Mouse (Mus musculus) MEL (cell line): ENCODE results near the gene Gm28048. TPM values are rescaled to one million over a fixed set of nuclear protein-coding genes. Genes with fewer than 3 reads are reported as not detected.

Experiments used
- DNase-seq: peaks from one replicate; pipeline ENCODE4 v3.0.0; 2011; ENCODE audit warnings: low read depth, low spot score
- H3K27ac ChIP-seq: 2 replicates; pipeline ENCODE4 v1.5.1; 2012; ENCODE audit warnings: low read depth, mild to moderate bottlenecking, control low read depth, low read length, moderate library complexity; ENCODE audit not compliant: control insufficient read depth
- H3K27me3 ChIP-seq, 2 experiments: fragments of 150-350 bp in 1 of 2; sonication (generic) in 1 of 2; 2 replicates each; pipeline ENCODE4 v1.6.1; 2012; ENCODE audit warnings: low read length in 2 of 2, mild to moderate bottlenecking in 2 of 2, improper control_type of control experiment in 1 of 2, moderate library complexity in 1 of 2; ENCODE audit not compliant: insufficient read depth in 2 of 2, control insufficient read depth in 1 of 2
- H3K36me3 ChIP-seq, 2 experiments: 2 replicates each; pipeline ENCODE4 v1.6.1; 2012 to 2014; ENCODE audit warnings: low read length in 2 of 2, improper control_type of control experiment in 1 of 2, inconsistent platforms in 1 of 2, mild to moderate bottlenecking in 1 of 2; ENCODE audit not compliant: insufficient read depth in 2 of 2, control insufficient read depth in 1 of 2
- H3K4me1 ChIP-seq, 2 experiments: fragments of 150-350 bp in 1 of 2; sonication (generic) in 1 of 2; 2 replicates each; pipeline ENCODE4 v1.6.1; 2012; ENCODE audit warnings: low read length in 2 of 2, improper control_type of control experiment in 1 of 2, mild to moderate bottlenecking in 1 of 2; ENCODE audit not compliant: insufficient read depth in 2 of 2, control insufficient read depth in 1 of 2
- H3K4me3 ChIP-seq, 2 experiments: fragments of 150-350 bp in 1 of 2; sonication (generic) in 1 of 2; 2 replicates each; pipeline ENCODE4 v1.5.1; 2012; ENCODE audit warnings: low read depth in 2 of 2, low read length in 2 of 2, mild to moderate bottlenecking in 2 of 2, moderate library complexity in 2 of 2, control low read depth in 1 of 2, improper control_type of control experiment in 1 of 2; ENCODE audit not compliant: control insufficient read depth in 1 of 2, insufficient read depth in 1 of 2
- H3K79me2 ChIP-seq: 2 replicates; pipeline ENCODE4 v1.6.1; 2012; ENCODE audit warnings: mild to moderate bottlenecking, low read length, moderate library complexity; ENCODE audit not compliant: control insufficient read depth, poor library complexity, insufficient read depth
- H3K9ac ChIP-seq: 2 replicates; pipeline ENCODE4 v1.6.1; 2012; ENCODE audit warnings: low read depth, mild to moderate bottlenecking, control low read depth, low read length, moderate library complexity; ENCODE audit not compliant: control insufficient read depth, poor library complexity, severe bottlenecking
- H3K9me3 ChIP-seq: fragments of 150-350 bp; sonication (generic); replicated peaks from 2 replicates; pipeline ENCODE4 v1.6.1; 2012; ENCODE audit warnings: mild to moderate bottlenecking, low read length, improper control_type of control experiment, moderate library complexity; ENCODE audit not compliant: insufficient read depth
- CHD1 ChIP-seq: IDR thresholded peaks from 2 replicates; pipeline ENCODE4 v1.6.1; 2012; ENCODE audit warnings: low read depth, mild to moderate bottlenecking, inconsistent platforms, low read length, improper control_type of control experiment
- CHD2 ChIP-seq: IDR thresholded peaks from 2 replicates; pipeline ENCODE4 v1.6.1; 2011; ENCODE audit warnings: low read length, improper control_type of control experiment
- E2F4 ChIP-seq: IDR thresholded peaks from 2 replicates; pipeline ENCODE4 v1.6.1; 2011; ENCODE audit warnings: low read depth, low read length, improper control_type of control experiment, borderline replicate concordance
- EP300 ChIP-seq, 2 experiments: IDR thresholded peaks; 2 replicates each; pipeline ENCODE4 v1.6.1; 2011; ENCODE audit warnings: improper control_type of control experiment in 2 of 2, low read length in 2 of 2, low read depth in 1 of 2, mild to moderate bottlenecking in 1 of 2
- MAFK ChIP-seq: IDR thresholded peaks from 2 replicates; pipeline ENCODE4 v1.6.1; 2011; ENCODE audit warnings: low read depth, mild to moderate bottlenecking, low read length, improper control_type of control experiment, borderline replicate concordance
- MAX ChIP-seq: IDR thresholded peaks from 2 replicates; pipeline ENCODE4 v1.6.1; 2011; ENCODE audit warnings: low read length, improper control_type of control experiment
- MYC ChIP-seq: IDR thresholded peaks from 2 replicates; pipeline ENCODE4 v1.6.1; 2011; ENCODE audit warnings: low read depth, mild to moderate bottlenecking, low read length, improper control_type of control experiment, moderate library complexity
- NELFE ChIP-seq: IDR thresholded peaks from 2 replicates; pipeline ENCODE4 v1.6.1; 2011; ENCODE audit warnings: low read depth, low read length, improper control_type of control experiment
- POLR2AphosphoS2 ChIP-seq: IDR thresholded peaks from 2 replicates; pipeline ENCODE4 v1.6.1; 2011; ENCODE audit warnings: low read length, improper control_type of control experiment
- POLR2AphosphoS5 ChIP-seq: IDR thresholded peaks from 2 replicates; pipeline ENCODE4 v1.6.1; 2012; ENCODE audit warnings: low read depth, borderline replicate concordance, mild to moderate bottlenecking, inconsistent platforms, low read length, moderate library complexity, mixed read lengths
- UBTF ChIP-seq: IDR thresholded peaks from 2 replicates; pipeline ENCODE4 v1.6.1; 2012; ENCODE audit warnings: low read depth, mild to moderate bottlenecking, inconsistent platforms, low read length, improper control_type of control experiment, moderate library complexity, borderline replicate concordance; ENCODE audit not compliant: insufficient read depth
- USF1 ChIP-seq: IDR thresholded peaks from 2 replicates; pipeline ENCODE4 v1.6.1; 2014; ENCODE audit warnings: low read depth, mild to moderate bottlenecking, inconsistent platforms, low read length, improper control_type of control experiment, moderate library complexity
- ZC3H11A ChIP-seq: IDR thresholded peaks from 2 replicates; pipeline ENCODE4 v1.6.1; 2012; ENCODE audit warnings: low read depth, mild to moderate bottlenecking, inconsistent platforms, low read length, improper control_type of control experiment
- ZNF384 ChIP-seq: IDR thresholded peaks from 2 replicates; pipeline ENCODE4 v1.6.1; 2012; ENCODE audit warnings: low read depth, mild to moderate bottlenecking, inconsistent platforms, low read length, improper control_type of control experiment
- polyA plus RNA-seq, 2 experiments: library from polyadenylated mRNA; stranded (reverse) in 1 of 2; unstranded in 1 of 2; fragments of >175 nt in 1 of 2; fragments of >200 nt in 1 of 2; gene quantifications; 2 replicates each; pipeline versions ENCODE4 v1.2.1 to v1.2.4; 2012; ENCODE audit warnings: low replicate concordance in 2 of 2, low read depth in 1 of 2; ENCODE audit not compliant: insufficient read length in 2 of 2, insufficient read depth in 1 of 2, missing spikeins in 1 of 2
- total RNA-seq: library from RNA; depleted of rRNA; stranded (reverse); fragments of 300-350 nt; gene quantifications from 2 replicates; pipeline ENCODE4 v1.2.3, GENCODE M21; 2012

Gene Gm28048
- total and polyA plus RNA-seq, 3 experiments, result 8.6 to 15.0 TPM; not detected in 1

GRCm38 (mm10) chr11:22846960-22847731 lies 134.7 kb downstream of the Gm28048 start (continued):
- TF ChIP-seq MAFK, result no peak; the same call in 1 of the 2 replicates
- peak; percentile 84 for TF ChIP-seq MAX
- TF ChIP-seq POLR2AphosphoS5, result no peak
- TF ChIP-seq ZC3H11A, result no peak
- TF ChIP-seq POLR2AphosphoS2, result no peak
- TF ChIP-seq NELFE, result no peak
- peak; percentile 92 for TF ChIP-seq MYC
- peak; percentile 89 for TF ChIP-seq ZNF384
- TF ChIP-seq E2F4, result no peak
- no peak for TF ChIP-seq USF1
- TF ChIP-seq CHD2, result no peak
- peak; percentile 91 to 96 for TF ChIP-seq EP300 (IDR thresholded peaks at IDR 0.05; ENCODE audit: low read depth in 1 of 2, low read length in 2 of 2)
- TF ChIP-seq CHD1, result no peak

- H3K27ac ChIP-seq, result peak overlapping the region; percentile 91
- peak overlapping the region; percentile 40 for H3K9ac ChIP-seq
- H3K4me3 ChIP-seq, result peak overlapping the region in 1 of 2 experiments; percentile 4; a peak in 1 of 4 replicates
- peaks cover 66 to 74% of the 10 kb centered on the region in 2 experiments for H3K4me1 ChIP-seq
- peak; percentile 46 for DNase-seq
- H3K9me3 ChIP-seq, result no peaks in the 10 kb centered on the region
- peaks cover 76% of the 10 kb centered on the region for H3K79me2 ChIP-seq
- no peaks in the 10 kb centered on the region for H3K27me3 ChIP-seq
- 0 out of 4 replicates have a peak, but pooled peaks of 1 of the 2 experiments have one; percentile 14 for TF ChIP-seq EP300 (IDR thresholded peaks at IDR 0.05; ENCODE audit: low read depth in 1 of 2, low read length in 2 of 2)
- TF ChIP-seq UBTF, result no peak
- no peak for TF ChIP-seq CHD2
- H3K36me3 ChIP-seq, result peaks cover 0 to 91% of the 10 kb centered on the region in 2 experiments; a peak in 2 of 4 replicates
These were observed 135.6 kb downstream of the Gm28048 start for GRCm38 (mm10) chr11:22846093-22846835.
